Mouse (Mus musculus) stomach, postnatal 0 days (tissue): Measurements from ENCODE around the gene Tas2r104. TPM values are rescaled to one million over a fixed set of nuclear protein-coding genes. Genes with fewer than 3 reads are reported as not detected.

Experiments
- ATAC-seq: fragments of 200-750 bp; cut with Nextera tagmentation; 2 replicates; pipeline ENCODE4 v1.8.0; 2017; ENCODE audit not compliant: low FRiP score, low TSS enrichment
- DNase-seq: peaks from one replicate; pipeline ENCODE4 v3.0.0-alpha.2; 2016; ENCODE audit warnings: low spot score
- H3K27ac ChIP-seq: fragments of 300-500 bp; sonication (generic); replicated peaks from 2 replicates; pipeline ENCODE4 v1.5.1; 2014; ENCODE audit warnings: mild to moderate bottlenecking, control low read depth
- H3K27me3 ChIP-seq: fragments of 300-500 bp; sonication (generic); 2 replicates; pipeline ENCODE4 v1.6.1; 2014; ENCODE audit warnings: low read length; ENCODE audit not compliant: control insufficient read depth, insufficient read depth
- H3K36me3 ChIP-seq: fragments of 300-500 bp; sonication (generic); 2 replicates; pipeline ENCODE4 v1.6.1; 2014; ENCODE audit warnings: low read length, mixed read lengths; ENCODE audit not compliant: control insufficient read depth, insufficient read depth
- H3K4me1 ChIP-seq: fragments of 300-500 bp; sonication (generic); replicated peaks from 2 replicates; pipeline ENCODE4 v1.6.1; 2014; ENCODE audit warnings: antibody characterized with exemption; ENCODE audit not compliant: control insufficient read depth, insufficient read depth
- H3K4me2 ChIP-seq: fragments of 300-500 bp; sonication (generic); replicated peaks from 2 replicates; pipeline ENCODE4 v1.6.1; 2014; ENCODE audit warnings: low read depth, mild to moderate bottlenecking, control low read depth, moderate library complexity
- H3K4me3 ChIP-seq: fragments of 300-500 bp; sonication (generic); 2 replicates; pipeline ENCODE4 v1.5.1; 2014; ENCODE audit warnings: low read depth, low read length, control low read depth
- H3K9ac ChIP-seq: fragments of 300-500 bp; sonication (generic); 2 replicates; pipeline ENCODE4 v1.6.1; 2014; ENCODE audit warnings: mild to moderate bottlenecking, low read length, control low read depth, mixed read lengths
- H3K9me3 ChIP-seq: fragments of 300-500 bp; sonication (generic); 2 replicates; pipeline ENCODE4 v1.6.1; 2016; ENCODE audit warnings: low read length; ENCODE audit not compliant: control insufficient read depth
- CTCF ChIP-seq: IDR thresholded peaks from 2 replicates; pipeline ENCODE4 v1.5.1; 2016; ENCODE audit warnings: antibody characterized with exemption, low read depth, mild to moderate bottlenecking, moderate library complexity
- EP300 ChIP-seq: optimal IDR thresholded peaks from 2 replicates; pipeline ENCODE3; 2016; ENCODE audit warnings: antibody characterized with exemption
- WGBS: fragments of 180-500 bp; shearing (Covaris S2); extraction: QIAGEN DNeasy Blood & Tissue Kit; methylation state at CpG from one replicate; pipeline ENCODE4 v1.1.7; 2014; 5-methylcytosine and 5-hydroxymethylcytosine counted together
- polyA plus RNA-seq: library from polyadenylated mRNA; unstranded; fragments of >200 nt; fragmentation: Nextera tagmentation; extraction: Ambion mirVana; gene quantifications from 2 replicates; pipeline ENCODE4 v1.2.1, GENCODE M21; 2015

Tas2r104 gene
- not detected in 2 replicates for polyA plus RNA-seq

DNA sequence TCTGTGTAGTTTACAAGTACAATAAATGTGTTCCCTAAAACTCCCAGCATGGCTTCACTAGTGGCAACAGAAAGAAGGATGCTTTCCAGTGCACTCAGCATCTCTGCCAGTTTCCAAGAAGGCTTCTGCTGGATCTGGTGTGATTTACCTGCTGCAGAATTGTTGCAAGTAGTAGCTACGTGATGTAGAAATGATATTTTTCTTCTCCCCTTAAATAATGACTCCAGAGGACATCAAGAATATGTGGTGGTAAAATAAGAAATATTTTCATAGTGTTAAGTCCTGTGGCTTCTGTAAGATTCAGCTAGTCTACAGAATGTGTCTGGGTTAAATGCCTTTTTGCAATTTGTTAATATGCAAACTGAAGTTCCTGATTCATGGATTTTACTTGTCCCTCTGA, at the start of gene Tas2r104:
Tas2r104 (minus strand) TSS at position 101 of the 400 bp plus-strand sequence.
- DNase-seq, result no peak
- no peaks in the 10 kb centered on the region for H3K36me3 ChIP-seq
- TF ChIP-seq CTCF, result no peak
- no peak for TF ChIP-seq EP300
- no peak for ATAC-seq
- no peaks in the 10 kb centered on the region for H3K27me3 ChIP-seq
- H3K4me3 ChIP-seq, result no peak within 1 kb of the TSS
- no peaks in the 10 kb centered on the region for H3K9me3 ChIP-seq
- WGBS, result 68% methylated on average over 1 of the region's 1 CpGs
- H3K4me2 ChIP-seq, result no peak within 1 kb of the TSS
- H3K4me1 ChIP-seq, result no peaks in the 10 kb centered on the region
- no peak within 1 kb of the TSS for H3K9ac ChIP-seq
- H3K27ac ChIP-seq, result no peak within 1 kb of the TSS

DNA sequence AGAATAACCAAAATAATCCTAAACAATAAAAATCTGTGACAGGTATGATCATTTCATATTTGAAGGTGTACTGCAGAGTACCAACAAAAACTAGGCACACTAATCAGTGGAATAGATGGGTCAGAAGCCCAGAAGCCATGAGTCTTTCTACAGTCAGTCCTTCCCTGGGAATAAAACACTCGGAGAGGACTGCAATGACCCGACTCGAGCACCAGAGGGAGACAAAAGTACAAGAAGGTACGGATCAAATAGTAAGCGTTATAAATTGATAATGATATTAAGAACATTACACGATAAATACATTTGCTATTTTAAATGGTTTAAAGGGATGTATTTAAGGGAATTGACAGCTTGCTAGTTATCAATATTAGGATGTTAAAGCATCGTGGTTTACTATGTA, 27.3 kb upstream of the Tas2r104 start:
- Histone ChIP-seq H3K27me3 (no peaks in the 10 kb centered on the region), H3K4me1 (no peaks in the 10 kb centered on the region), H3K9me3 (no peaks in the 10 kb centered on the region), H3K27ac (no peak overlapping the region), H3K4me3 (no peak overlapping the region), H3K36me3 (no peaks in the 10 kb centered on the region), H3K9ac (no peak overlapping the region), H3K4me2 (no peak overlapping the region)
- peak; percentile 58 for TF ChIP-seq CTCF
- TF ChIP-seq EP300, result no peak
- WGBS, result 42% methylated on average over 7 of the region's 7 CpGs
- ATAC-seq (no peak), DNase-seq (peak; percentile 20)

DNA sequence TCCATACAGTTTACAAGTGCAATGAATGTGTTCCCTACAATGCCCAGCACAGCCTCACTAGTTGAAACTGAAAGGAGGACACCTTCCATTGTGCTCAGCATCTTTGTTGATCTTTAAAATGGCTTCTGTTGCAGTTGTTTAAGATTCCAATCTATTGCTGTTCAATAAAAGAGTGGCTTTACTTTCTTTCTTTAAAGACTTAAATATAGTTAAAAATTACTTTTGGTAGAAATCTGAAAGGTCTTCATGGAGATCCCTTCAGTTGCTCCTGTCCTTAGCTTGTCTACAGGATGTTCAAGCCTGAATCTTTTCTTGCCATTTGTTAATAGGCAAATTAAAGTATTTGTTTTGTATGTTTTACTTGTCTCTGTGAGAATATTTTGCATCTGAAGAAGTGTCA, 4.4 kb upstream of the Tas2r104 start, which contains the start of gene Tas2r114:
Tas2r114 (minus strand) TSS at position 101 of the 400 bp plus-strand sequence.
- H3K4me2 ChIP-seq, result no peak within 1 kb of the TSS
- H3K27me3 ChIP-seq, result no peaks in the 10 kb centered on the region
- H3K4me3 ChIP-seq, result no peak within 1 kb of the TSS
- H3K36me3 ChIP-seq, result no peaks in the 10 kb centered on the region
- no peak within 1 kb of the TSS for H3K27ac ChIP-seq
- DNase-seq (no peak), ATAC-seq (no peak)
- no peak within 1 kb of the TSS for H3K9ac ChIP-seq
- TF ChIP-seq CTCF (no peak), EP300 (no peak)
- no peaks in the 10 kb centered on the region for H3K9me3 ChIP-seq
- no peaks in the 10 kb centered on the region for H3K4me1 ChIP-seq

DNA sequence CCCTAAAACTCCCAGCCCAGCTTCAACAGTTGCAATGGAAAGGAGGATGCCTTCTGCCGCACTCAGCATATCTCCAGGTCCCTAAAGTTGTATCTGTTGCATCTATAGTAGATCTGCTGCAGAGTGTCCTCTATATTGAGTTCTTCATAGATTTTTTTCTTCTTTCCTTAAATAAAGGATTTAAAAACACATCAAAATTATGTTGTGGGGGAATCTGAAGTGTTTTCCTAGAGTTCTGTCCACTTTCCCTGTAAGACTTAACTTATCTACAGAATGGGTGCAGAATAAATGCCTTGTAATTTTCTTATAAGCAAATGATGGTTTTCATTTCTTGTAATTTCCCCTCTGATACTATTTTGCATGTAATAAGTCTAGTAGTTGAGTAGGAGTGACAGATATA, 1.9 kb upstream of the Tas2r104 start, which contains the start of gene Tas2r105:
Tas2r105 (minus strand) TSS at position 101 of the 400 bp plus-strand sequence.
- 53% methylated on average over 1 of the region's 1 CpGs for WGBS
- Histone ChIP-seq H3K27ac (no peak within 1 kb of the TSS), H3K9me3 (no peaks in the 10 kb centered on the region)

DNA sequence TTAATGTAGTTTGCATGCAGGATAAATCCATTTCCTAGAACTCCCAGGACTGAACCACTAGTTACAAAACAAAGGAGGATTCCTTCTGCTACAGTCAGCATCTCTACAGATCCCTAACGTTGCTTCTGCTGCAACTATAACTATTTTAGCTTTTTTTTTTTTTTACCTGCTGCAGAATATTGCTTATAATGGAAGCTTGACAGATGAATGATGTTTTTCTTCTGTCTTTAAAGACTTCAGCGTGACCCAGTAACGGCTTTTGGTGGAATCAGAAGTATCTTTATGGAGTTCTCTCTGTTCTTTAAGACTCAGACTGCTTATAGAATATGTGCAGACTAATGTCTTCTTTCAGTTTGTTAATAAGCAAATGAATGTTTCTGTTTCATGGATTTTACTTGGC, 6.8 kb downstream of the Tas2r104 start, which contains the start of gene Tas2r106:
Tas2r106 (minus strand) TSS at position 101 of the 400 bp plus-strand sequence.
- H3K9ac ChIP-seq, result no peak within 1 kb of the TSS
- no peak within 1 kb of the TSS for H3K4me3 ChIP-seq
- no peak within 1 kb of the TSS for H3K4me2 ChIP-seq
- H3K4me1 ChIP-seq, result no peaks in the 10 kb centered on the region
- no peaks in the 10 kb centered on the region for H3K27me3 ChIP-seq
- H3K36me3 ChIP-seq, result no peaks in the 10 kb centered on the region
- no peak within 1 kb of the TSS for H3K27ac ChIP-seq
- DNase-seq (no peak), ATAC-seq (no peak)
- 70% methylated on average over 3 of the region's 3 CpGs for WGBS
- H3K9me3 ChIP-seq, result no peaks in the 10 kb centered on the region
- no peak for TF ChIP-seq CTCF
- no peak for TF ChIP-seq EP300

More for the DNA sequence above, 1.9 kb upstream of the Tas2r104 start, which contains the start of gene Tas2r105:
- TF ChIP-seq EP300 (no peak), CTCF (no peak)
- ATAC-seq, result no peak
- no peak within 1 kb of the TSS for H3K4me2 ChIP-seq
- no peaks in the 10 kb centered on the region for H3K36me3 ChIP-seq
- DNase-seq, result no peak
- H3K4me3 ChIP-seq, result no peak within 1 kb of the TSS
- no peaks in the 10 kb centered on the region for H3K27me3 ChIP-seq
- H3K9ac ChIP-seq, result no peak within 1 kb of the TSS
- H3K4me1 ChIP-seq, result no peaks in the 10 kb centered on the region

DNA sequence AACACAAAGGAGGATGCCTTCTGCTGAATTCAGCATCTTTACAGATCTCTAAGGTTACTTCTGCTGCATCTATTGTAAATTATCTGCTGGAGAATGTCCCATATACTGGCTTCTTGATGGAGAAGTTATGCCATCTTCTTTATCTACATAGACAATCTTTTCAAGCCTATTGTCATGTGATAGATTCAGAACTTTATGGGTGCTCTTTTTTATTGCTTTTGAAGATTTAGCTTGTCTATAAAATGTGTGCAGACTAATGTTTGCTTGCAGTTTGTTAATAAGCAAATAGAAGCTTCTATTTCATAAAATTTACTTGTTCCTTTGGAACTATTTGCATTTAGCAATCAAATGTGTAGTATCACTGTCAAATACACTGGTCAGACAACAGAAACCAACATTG, 25.5 kb downstream of the Tas2r104 start, which contains the start of gene Tas2r107:
Tas2r107 (minus strand) TSS at position 101 of the 400 bp plus-strand sequence.
- no peak for TF ChIP-seq EP300
- no peak for TF ChIP-seq CTCF
- ATAC-seq (no peak), DNase-seq (no peak)

More for the DNA sequence above, 25.5 kb downstream of the Tas2r104 start, which contains the start of gene Tas2r107:
- Histone ChIP-seq H3K27ac (no peak within 1 kb of the TSS), H3K9me3 (no peaks in the 10 kb centered on the region), H3K9ac (no peak within 1 kb of the TSS), H3K36me3 (no peaks in the 10 kb centered on the region), H3K4me2 (no peak within 1 kb of the TSS), H3K4me3 (no peak within 1 kb of the TSS), H3K27me3 (no peaks in the 10 kb centered on the region), H3K4me1 (no peaks in the 10 kb centered on the region)

Other genes starting within 250 kb of the Tas2r104 start
- gene 5430401F13Rik, start 199.3 kb downstream of the Tas2r104 start, polyA plus RNA-seq, result not detected in 2 replicates
- gene Gm6619, start 199.3 kb downstream of the Tas2r104 start, polyA plus RNA-seq, result not detected in 2 replicates
- not detected in 2 replicates for gene Tas2r130, start 54.8 kb downstream of the Tas2r104 start, polyA plus RNA-seq
- not detected in 2 replicates for gene Tas2r107, start 25.6 kb downstream of the Tas2r104 start, polyA plus RNA-seq
- not detected in 2 replicates for gene Tas2r106, start 6.9 kb downstream of the Tas2r104 start, polyA plus RNA-seq
- not detected in 2 replicates for gene Tas2r105, start 1.8 kb upstream of the Tas2r104 start, polyA plus RNA-seq
- not detected in 2 replicates for gene Tas2r114, start 4.3 kb upstream of the Tas2r104 start, polyA plus RNA-seq